Mouse (Mus musculus) spleen, adult 2 months (tissue): ENCODE measurements at regions not wholly inside any gene's neighbourhood (a gene's known extent, or its start where the extent isn't known, plus 50 kb on each side); places are given as distances from the start of the nearest gene placed in this dataset.

ENCODE experiments used
- CTCF ChIP-seq: fragments of 200-500 bp; IDR thresholded peaks from 2 replicates; pipeline ENCODE4 v1.5.1; 2011; ENCODE audit warnings: mild to moderate bottlenecking, inconsistent platforms; ENCODE audit not compliant: insufficient read depth, insufficient read length, insufficient replicate concordance; ENCODE audit errors: extremely low read depth
- POLR2A ChIP-seq: fragments of 200-500 bp; IDR thresholded peaks from 2 replicates; pipeline ENCODE4 v1.6.1; 2011; ENCODE audit warnings: low read depth, low read length, inconsistent platforms

DNA sequence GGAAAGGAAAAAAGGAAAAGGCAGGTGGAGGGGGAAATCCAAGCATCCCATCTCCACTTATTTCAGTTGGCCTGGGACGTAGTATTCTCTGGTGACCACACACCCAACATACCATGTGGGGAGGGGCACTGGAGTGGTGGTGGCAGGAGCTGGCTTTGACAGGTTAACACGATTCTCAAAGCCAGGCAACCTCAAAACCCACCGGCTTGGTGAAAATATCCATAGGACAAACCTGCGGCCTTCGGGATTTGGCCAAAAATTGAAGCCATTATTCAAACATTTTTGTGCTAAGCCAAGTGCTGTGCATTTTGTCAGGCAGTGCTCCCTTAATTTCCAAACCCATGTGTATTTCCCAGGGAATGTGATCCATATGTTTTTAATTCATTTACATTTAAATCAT is 2560.5 kb upstream of the Gm7489 start:
- TF ChIP-seq CTCF (no peak), POLR2A (no peak)
